Mouse (Mus musculus): ENCODE measurements around the gene Samm50.

Gene Samm50

GRCm38 (mm10) chr15:84210941-84211340, 18.9 kb downstream of the Samm50 start:
- in situ Hi-C loops (cut with MboI, MseI), result no loop called here

- in situ Hi-C loops (cut with MboI, MseI), result no loop called here
These were observed 19.5 kb downstream of the Samm50 start for GRCm38 (mm10) chr15:84211564-84211963.

- in situ Hi-C loops (cut with MboI, MseI), result no loop called here
These were observed 20.2 kb downstream of the Samm50 start for GRCm38 (mm10) chr15:84212031-84212755.

GRCm38 (mm10) chr15:84212756-84213105, 20.7 kb downstream of the Samm50 start:
- in situ Hi-C loops (cut with MboI, MseI), result no loop called here

GRCm38 (mm10) chr15:84213162-84213739, 21.2 kb downstream of the Samm50 start:
- in situ Hi-C loops (cut with MboI, MseI), result no loop called here

GRCm38 (mm10) chr15:84214476-84214875, 22.4 kb downstream of the Samm50 start:
- in situ Hi-C loops (cut with MboI, MseI), result no loop called here

GRCm38 (mm10) chr15:84215273-84215672, 23.2 kb downstream of the Samm50 start:
- in situ Hi-C loops (cut with MboI, MseI), result no loop called here

GRCm38 (mm10) chr15:84216026-84216425, 24.0 kb downstream of the Samm50 start:
- in situ Hi-C loops (cut with MboI, MseI), result no loop called here

- in situ Hi-C loops (cut with MboI, MseI), result no loop called here
These were observed 24.5 kb downstream of the Samm50 start for GRCm38 (mm10) chr15:84216461-84217084.

- in situ Hi-C loops (cut with MboI, MseI), result no loop called here
These were observed 26.1 kb downstream of the Samm50 start for GRCm38 (mm10) chr15:84217969-84218782.

GRCm38 (mm10) chr15:84218783-84219271, 26.8 kb downstream of the Samm50 start:
- in situ Hi-C loops (cut with MboI, MseI), result no loop called here

GRCm38 (mm10) chr15:84221539-84221938, 29.5 kb downstream of the Samm50 start:
- in situ Hi-C loops (cut with MboI, MseI), result no loop called here

GRCm38 (mm10) chr15:84223423-84223822, 31.4 kb downstream of the Samm50 start:
- in situ Hi-C loops (cut with MboI, MseI), result no loop called here

- in situ Hi-C loops (cut with MboI, MseI), result loop anchor here (5.0 kb wide), 1 partner anchor 477 kb away; no protein-coding TSS in a partner anchor
These were observed 32.7 kb downstream of the Samm50 start for GRCm38 (mm10) chr15:84224779-84225178.

GRCm38 (mm10) chr15:84226918-84227317, 34.9 kb downstream of the Samm50 start:
- in situ Hi-C loops (cut with MboI, MseI), result loop anchor here (5.0 kb wide), 1 partner anchor 480 kb away; no protein-coding TSS in a partner anchor

GRCm38 (mm10) chr15:84230661-84231060, 38.6 kb downstream of the Samm50 start:
- in situ Hi-C loops (cut with MboI, MseI), result no loop called here

- in situ Hi-C loops (cut with MboI, MseI), result no loop called here
These were observed 39.2 kb downstream of the Samm50 start for GRCm38 (mm10) chr15:84231113-84231712.

- in situ Hi-C loops (cut with MboI, MseI), result no loop called here
These were observed 39.9 kb downstream of the Samm50 start, which contains the start of gene Parvb for GRCm38 (mm10) chr15:84231721-84232561. TSS of gene Parvb (plus strand) at chr15:84232043.

GRCm38 (mm10) chr15:84232609-84233008, 40.6 kb downstream of the Samm50 start:
- in situ Hi-C loops (cut with MboI, MseI), result no loop called here

GRCm38 (mm10) chr15:84234794-84235581, 42.9 kb downstream of the Samm50 start:
- in situ Hi-C loops (cut with MboI, MseI), result no loop called here

Measured in T-helper 1 cell (primary cell).